Mouse (Mus musculus) midbrain, postnatal 0 days (tissue): ENCODE measurements at regions not wholly inside any gene's neighbourhood (a gene's known extent, or its start where the extent isn't known, plus 50 kb on each side); places are given as distances from the start of the nearest gene placed in this dataset.

Experiments used
- ATAC-seq: fragments of 200-750 bp; cut with Nextera tagmentation; 2 replicates; pipeline ENCODE4 v1.8.0; 2017; ENCODE audit warnings: moderate number of reproducible peaks, mild to moderate bottlenecking, moderate TSS enrichment, moderate library complexity; ENCODE audit not compliant: low FRiP score
- DNase-seq: peaks from one replicate; pipeline ENCODE4 v3.0.0-alpha.2; 2015; ENCODE audit warnings: low spot score
- H3K27ac ChIP-seq: fragments of 300-500 bp; sonication (generic); 2 replicates; pipeline ENCODE4 v1.5.1; 2014; ENCODE audit warnings: low read depth, mild to moderate bottlenecking, low read length, mixed read lengths
- H3K27me3 ChIP-seq: fragments of 300-500 bp; sonication (generic); 2 replicates; pipeline ENCODE4 v1.6.1; 2014; ENCODE audit warnings: low read length, control low read depth, mixed read lengths; ENCODE audit not compliant: insufficient read depth
- H3K36me3 ChIP-seq: fragments of 300-500 bp; sonication (generic); 2 replicates; pipeline ENCODE4 v1.6.1; 2014; ENCODE audit warnings: low read length, control low read depth, mixed read lengths; ENCODE audit not compliant: insufficient read depth
- H3K4me1 ChIP-seq: fragments of 300-500 bp; sonication (generic); 2 replicates; pipeline ENCODE4 v1.6.1; 2014; ENCODE audit warnings: mild to moderate bottlenecking, control low read depth, antibody characterized with exemption, low read length, mixed read lengths; ENCODE audit not compliant: insufficient read depth
- H3K4me2 ChIP-seq: fragments of 300-500 bp; sonication (generic); 2 replicates; pipeline ENCODE4 v1.6.1; 2014; ENCODE audit warnings: low read depth, mild to moderate bottlenecking, low read length, mixed read lengths; ENCODE audit not compliant: poor library complexity, severe bottlenecking
- H3K4me3 ChIP-seq: fragments of 300-500 bp; sonication (generic); 2 replicates; pipeline ENCODE4 v1.5.1; 2014; ENCODE audit warnings: low read depth, mild to moderate bottlenecking, low read length, moderate library complexity
- H3K9ac ChIP-seq: fragments of 300-500 bp; sonication (generic); replicated peaks from 2 replicates; pipeline ENCODE4 v1.6.1; 2014; ENCODE audit warnings: mild to moderate bottlenecking, low read length, moderate library complexity, mixed read lengths; ENCODE audit not compliant: poor library complexity, severe bottlenecking
- H3K9me3 ChIP-seq: fragments of 300-500 bp; sonication (generic); 2 replicates; pipeline ENCODE4 v1.6.1; 2016; ENCODE audit warnings: low read length, control low read depth
- CTCF ChIP-seq: IDR thresholded peaks from 2 replicates; pipeline ENCODE4 v1.5.1; 2016; ENCODE audit warnings: antibody characterized with exemption, mild to moderate bottlenecking
- WGBS: fragments of 180-500 bp; shearing (Covaris S2); extraction: QIAGEN DNeasy Blood & Tissue Kit; methylation state at CpG from one replicate; pipeline ENCODE4 v1.1.7; 2014; 5-methylcytosine and 5-hydroxymethylcytosine counted together

GRCm38 (mm10) chr12:96615134-96615533 lies 923.1 kb downstream of the Flrt2 start:
- Histone ChIP-seq H3K36me3 (no peaks in the 10 kb centered on the region), H3K4me3 (no peak overlapping the region), H3K4me2 (no peak overlapping the region), H3K9me3 (no peaks in the 10 kb centered on the region), H3K27me3 (no peaks in the 10 kb centered on the region), H3K9ac (no peak overlapping the region), H3K27ac (no peak overlapping the region), H3K4me1 (no peaks in the 10 kb centered on the region)
- WGBS = 80% methylated on average over 2 of the region's 2 CpGs
- no peak for DNase-seq
- no peak for ATAC-seq
- TF ChIP-seq CTCF = no peak

- H3K4me3 ChIP-seq = no peak overlapping the region
- no peaks in the 10 kb centered on the region for H3K36me3 ChIP-seq
- no peak overlapping the region for H3K27ac ChIP-seq
- H3K27me3 ChIP-seq = no peaks in the 10 kb centered on the region
- no peak for DNase-seq
- TF ChIP-seq CTCF = no peak
- no peak for ATAC-seq
- no peaks in the 10 kb centered on the region for H3K4me1 ChIP-seq
- WGBS = 78% methylated on average over 4 of the region's 4 CpGs
- no peak overlapping the region for H3K9ac ChIP-seq
- no peak overlapping the region for H3K4me2 ChIP-seq
- no peaks in the 10 kb centered on the region for H3K9me3 ChIP-seq
Observed at GRCm38 (mm10) chr12:96615850-96616249, 923.8 kb downstream of the Flrt2 start.

- Histone ChIP-seq H3K4me2 (no peak overlapping the region), H3K9ac (no peak overlapping the region), H3K27ac (no peak overlapping the region), H3K9me3 (no peaks in the 10 kb centered on the region), H3K4me3 (no peak overlapping the region), H3K4me1 (no peaks in the 10 kb centered on the region), H3K27me3 (no peaks in the 10 kb centered on the region), H3K36me3 (no peaks in the 10 kb centered on the region)
- TF ChIP-seq CTCF = no peak
- ATAC-seq (no peak), DNase-seq (no peak)
- 100% methylated on average over 2 of the region's 2 CpGs for WGBS
Observed at GRCm38 (mm10) chr12:96617226-96617625, 925.2 kb downstream of the Flrt2 start.
